Mouse (Mus musculus) bone marrow, adult 2 months (tissue): ENCODE data around the gene Ugt1a6a. TPM values are rescaled to one million over a fixed set of nuclear protein-coding genes. Genes with fewer than 3 reads are reported as not detected.

ENCODE experiments used
- H3K27ac ChIP-seq: fragments of 200-500 bp; 2 replicates; pipeline ENCODE4 v1.5.1; 2012; ENCODE audit warnings: low read depth, mild to moderate bottlenecking, control low read depth, inconsistent platforms, low read length; ENCODE audit not compliant: control insufficient read depth, poor library complexity, insufficient read depth
- H3K4me1 ChIP-seq: fragments of 200-500 bp; 2 replicates; pipeline ENCODE4 v1.6.1; 2011; ENCODE audit warnings: low read length; ENCODE audit not compliant: control insufficient read depth, insufficient read depth
- H3K4me3 ChIP-seq: fragments of 200-500 bp; replicated peaks from 2 replicates; pipeline ENCODE3; 2011; ENCODE audit warnings: mild to moderate bottlenecking, low read depth, low read length, control low read depth; ENCODE audit not compliant: control insufficient read depth
- CTCF ChIP-seq: fragments of 200-500 bp; IDR thresholded peaks from 2 replicates; pipeline ENCODE4 v1.5.1; 2011; ENCODE audit warnings: low read length, control low read depth; ENCODE audit not compliant: control insufficient read depth, insufficient read depth
- POLR2A ChIP-seq: fragments of 200-500 bp; IDR thresholded peaks from 2 replicates; pipeline ENCODE4 v1.6.1; 2011; ENCODE audit warnings: low read depth, mild to moderate bottlenecking, control low read depth, low read length, borderline replicate concordance; ENCODE audit not compliant: control insufficient read depth
- WGBS: fragments of 180-500 bp; shearing (Covaris S2); methylation state at CpG from one replicate; pipeline ENCODE4 v1.1.7; 2018; 5-methylcytosine and 5-hydroxymethylcytosine counted together
- polyA plus RNA-seq: library from polyadenylated mRNA; stranded (reverse); fragments of >200 nt; gene quantifications from 2 replicates; pipeline ENCODE4 v1.2.4, GENCODE M21; 2011; ENCODE audit warnings: low replicate concordance; ENCODE audit not compliant: missing spikeins, insufficient read depth, insufficient read length

Ugt1a6a gene
- polyA plus RNA-seq, 1 experiment, result not detected

- Histone ChIP-seq H3K4me1 (no peaks in the 10 kb centered on the region), H3K27ac (no peak overlapping the region), H3K4me3 (no peak overlapping the region)
- WGBS, result 60% methylated on average over 11 of the region's 11 CpGs
- TF ChIP-seq POLR2A (no peak), CTCF (no peak)
Observed at GRCm38 (mm10) chr1:88235046-88235893, 100.7 kb downstream of the Ugt1a6a start.

GRCm38 (mm10) chr1:88235894-88236415 is 101.3 kb downstream of the Ugt1a6a start:
- 52% methylated on average over 4 of the region's 4 CpGs for WGBS
- H3K4me3 ChIP-seq, result no peak overlapping the region
- TF ChIP-seq CTCF, result no peak
- TF ChIP-seq POLR2A, result no peak
- H3K4me1 ChIP-seq, result no peaks in the 10 kb centered on the region
- no peak overlapping the region for H3K27ac ChIP-seq

GRCm38 (mm10) chr1:88237311-88237710 is 102.7 kb downstream of the Ugt1a6a start:
- Histone ChIP-seq H3K27ac (no peak overlapping the region), H3K4me3 (no peak overlapping the region), H3K4me1 (no peaks in the 10 kb centered on the region)
- TF ChIP-seq CTCF (no peak), POLR2A (no peak)
- 72% methylated on average over 5 of the region's 5 CpGs for WGBS

- Histone ChIP-seq H3K4me3 (no peak overlapping the region), H3K4me1 (no peaks in the 10 kb centered on the region), H3K27ac (no peak overlapping the region)
- WGBS, result 68% methylated on average over 6 of the region's 6 CpGs
- no peak for TF ChIP-seq POLR2A
- no peak for TF ChIP-seq CTCF
Observed at GRCm38 (mm10) chr1:88238771-88239170, 104.2 kb downstream of the Ugt1a6a start.

GRCm38 (mm10) chr1:88240072-88240471 is 105.5 kb downstream of the Ugt1a6a start:
- TF ChIP-seq CTCF, result no peak
- Histone ChIP-seq H3K4me1 (no peaks in the 10 kb centered on the region), H3K27ac (no peak overlapping the region), H3K4me3 (no peak overlapping the region)
- WGBS, result 67% methylated on average over 5 of the region's 5 CpGs

- WGBS, result 61% methylated on average over 4 of the region's 4 CpGs
- no peak overlapping the region for H3K4me3 ChIP-seq
- no peaks in the 10 kb centered on the region for H3K4me1 ChIP-seq
- no peak for TF ChIP-seq CTCF
- no peak for TF ChIP-seq POLR2A
- no peak overlapping the region for H3K27ac ChIP-seq
Observed at GRCm38 (mm10) chr1:88240579-88240978, 106.0 kb downstream of the Ugt1a6a start.

- H3K4me1 ChIP-seq, result 0 out of 2 replicates have a peak, but pooled peaks cover 1% of the 10 kb centered on the region
- 62% methylated on average over 5 of the region's 5 CpGs for WGBS
- H3K4me3 ChIP-seq, result no peak overlapping the region
- TF ChIP-seq CTCF (no peak), POLR2A (no peak)
- no peak overlapping the region for H3K27ac ChIP-seq
Observed at GRCm38 (mm10) chr1:88243861-88244260, 109.3 kb downstream of the Ugt1a6a start.

GRCm38 (mm10) chr1:88245881-88246280 is 111.3 kb downstream of the Ugt1a6a start:
- Histone ChIP-seq H3K4me3 (no peak overlapping the region), H3K4me1 (0 out of 2 replicates have a peak, but pooled peaks cover 1% of the 10 kb centered on the region), H3K27ac (no peak overlapping the region)
- 74% methylated on average over 6 of the region's 6 CpGs for WGBS
- TF ChIP-seq POLR2A (no peak), CTCF (no peak)
